Mouse (Mus musculus) hindbrain, postnatal 0 days (tissue): Measurements from ENCODE around the gene Nr6a1. TPM values are rescaled to one million over a fixed set of nuclear protein-coding genes. Genes with fewer than 3 reads are reported as not detected.

Experiments
- ATAC-seq: fragments of 200-750 bp; cut with Nextera tagmentation; 2 replicates; pipeline ENCODE4 v1.8.0; 2017; ENCODE audit warnings: mild to moderate bottlenecking, moderate TSS enrichment, moderate library complexity
- DNase-seq: peaks from one replicate; pipeline ENCODE4 v3.0.0-alpha.2; 2015; ENCODE audit warnings: low spot score
- H3K27ac ChIP-seq: fragments of 300-500 bp; sonication (generic); 2 replicates; pipeline ENCODE4 v1.5.1; 2014; ENCODE audit warnings: mild to moderate bottlenecking
- H3K27me3 ChIP-seq: fragments of 300-500 bp; sonication (generic); 2 replicates; pipeline ENCODE4 v1.6.1; 2014; ENCODE audit warnings: low read length, mixed read lengths; ENCODE audit not compliant: insufficient read depth
- H3K36me3 ChIP-seq: fragments of 300-500 bp; sonication (generic); 2 replicates; pipeline ENCODE4 v1.6.1; 2014; ENCODE audit warnings: low read length, mixed read lengths; ENCODE audit not compliant: insufficient read depth
- H3K4me1 ChIP-seq: fragments of 300-500 bp; sonication (generic); 2 replicates; pipeline ENCODE4 v1.6.1; 2014; ENCODE audit warnings: antibody characterized with exemption, low read length, mixed read lengths; ENCODE audit not compliant: insufficient read depth
- H3K4me2 ChIP-seq: fragments of 300-500 bp; sonication (generic); 2 replicates; pipeline ENCODE4 v1.6.1; 2014; ENCODE audit warnings: low read depth, mild to moderate bottlenecking, low read length, moderate library complexity, mixed read lengths
- H3K4me3 ChIP-seq: fragments of 300-500 bp; sonication (generic); 2 replicates; pipeline ENCODE4 v1.5.1; 2014; ENCODE audit warnings: low read length
- H3K9ac ChIP-seq: fragments of 300-500 bp; sonication (generic); replicated peaks from 2 replicates; pipeline ENCODE4 v1.6.1; 2014; ENCODE audit warnings: mild to moderate bottlenecking, low read length, moderate library complexity, mixed read lengths
- H3K9me3 ChIP-seq: fragments of 300-500 bp; sonication (generic); 2 replicates; pipeline ENCODE4 v1.6.1; 2016; ENCODE audit warnings: low read length, mixed read lengths
- CTCF ChIP-seq: IDR thresholded peaks from 2 replicates; pipeline ENCODE4 v1.5.1; 2016; ENCODE audit warnings: antibody characterized with exemption, control low read depth, low read depth
- WGBS: fragments of 180-500 bp; shearing (Covaris S2); extraction: QIAGEN DNeasy Blood & Tissue Kit; methylation state at CpG from one replicate; pipeline ENCODE4 v1.1.7; 2014; 5-methylcytosine and 5-hydroxymethylcytosine counted together
- polyA plus RNA-seq: library from polyadenylated mRNA; unstranded; fragments of >200 nt; fragmentation: Nextera tagmentation; extraction: Ambion mirVana; gene quantifications from 2 replicates; pipeline ENCODE4 v1.2.1, GENCODE M21; 2015
- total RNA-seq: library from RNA; depleted of rRNA; stranded (reverse); fragments of >200 nt; gene quantifications from 2 replicates; pipeline ENCODE4 v1.2.3, GENCODE M21; 2014; rRNA removed

Nr6a1 gene
- total RNA-seq = 9.0 and 11.1 TPM in 2 replicates
- 1.6 and 1.8 TPM in 2 replicates for polyA plus RNA-seq

DNA sequence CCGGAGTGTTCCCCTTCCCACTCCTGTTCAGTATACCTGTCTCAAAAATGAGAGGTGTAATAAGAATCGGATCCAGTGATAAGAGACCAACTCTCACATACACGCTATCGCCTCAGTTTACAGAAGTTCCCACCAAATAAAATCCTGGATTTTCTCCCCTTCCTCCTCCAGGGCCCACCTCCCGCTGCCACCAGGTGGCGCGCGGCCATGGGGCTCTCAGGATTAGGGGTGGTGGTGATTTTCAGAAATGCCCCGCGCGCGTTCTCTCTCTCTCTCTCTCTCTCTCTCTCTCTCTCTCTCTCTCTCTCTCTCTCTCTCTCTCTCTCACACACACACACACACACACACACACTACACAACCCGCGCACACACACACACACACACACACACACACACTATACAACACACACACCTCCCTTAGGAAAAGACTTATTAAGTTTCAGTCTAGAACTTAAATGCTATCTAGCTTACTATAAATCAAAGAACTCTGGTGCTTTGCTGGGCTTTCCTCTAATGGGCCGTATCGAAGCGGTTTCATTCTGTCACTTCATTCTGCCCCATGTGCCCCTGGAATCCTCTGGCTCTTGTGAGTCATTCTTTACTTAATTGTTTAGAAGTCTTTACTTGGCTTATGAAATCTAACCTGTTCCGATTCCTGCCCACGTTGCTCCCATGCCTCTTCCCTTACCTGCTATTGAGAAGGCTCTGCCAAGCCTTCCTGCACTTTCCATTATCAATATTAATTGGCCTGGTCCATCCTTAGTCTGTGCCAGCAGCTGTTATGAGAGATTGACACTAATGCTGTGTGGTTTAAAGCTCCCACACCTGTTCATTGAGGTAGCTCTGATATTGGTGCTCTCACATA, at the start of gene Nr6a1:
TSS of gene Nr6a1 (minus strand) at position 574 of the 865 bp plus-strand sequence.
- Histone ChIP-seq H3K9me3 (no peaks in the 10 kb centered on the region), H3K27ac (no peak within 1 kb of the TSS), H3K27me3 (no peaks in the 10 kb centered on the region), H3K9ac (no peak within 1 kb of the TSS), H3K4me1 (peaks cover 6% of the 10 kb centered on the region; the same call in 1 of the 2 replicates), H3K4me3 (peak within 1 kb of the TSS; percentile 65), H3K4me2 (peak within 1 kb of the TSS; percentile 96), H3K36me3 (no peaks in the 10 kb centered on the region)
- peak; percentile 27 for ATAC-seq
- WGBS = 9% methylated on average over 18 of the region's 19 CpGs
- peak; percentile 87 for DNase-seq
- peak; percentile 87 for TF ChIP-seq CTCF

GRCm38 (mm10) chr2:38975941-38976805, 48.7 kb upstream of the Nr6a1 start:
- no peak for TF ChIP-seq CTCF
- ATAC-seq (0 out of 2 replicates have a peak, but pooled peaks have one; percentile 5), DNase-seq (no peak)
- Histone ChIP-seq H3K36me3 (no peaks in the 10 kb centered on the region), H3K4me3 (no peak overlapping the region), H3K4me2 (no peak overlapping the region), H3K4me1 (no peaks in the 10 kb centered on the region), H3K27ac (no peak overlapping the region), H3K9ac (no peak overlapping the region), H3K9me3 (no peaks in the 10 kb centered on the region), H3K27me3 (no peaks in the 10 kb centered on the region)
- 83% methylated on average over 21 of the region's 21 CpGs for WGBS

GRCm38 (mm10) chr2:38975181-38975580, 47.7 kb upstream of the Nr6a1 start:
- WGBS = 85% methylated on average over 3 of the region's 3 CpGs
- no peak for ATAC-seq

GRCm38 (mm10) chr2:38974171-38974570, 46.7 kb upstream of the Nr6a1 start:
- Histone ChIP-seq H3K4me2 (no peak overlapping the region), H3K9me3 (no peaks in the 10 kb centered on the region), H3K27ac (no peak overlapping the region), H3K27me3 (no peaks in the 10 kb centered on the region), H3K9ac (no peak overlapping the region), H3K36me3 (no peaks in the 10 kb centered on the region), H3K4me1 (no peaks in the 10 kb centered on the region), H3K4me3 (no peak overlapping the region)
- no peak for DNase-seq
- no peak for ATAC-seq
- WGBS = 29% methylated on average over 2 of the region's 2 CpGs
- no peak for TF ChIP-seq CTCF

More at GRCm38 (mm10) chr2:38975181-38975580, 47.7 kb upstream of the Nr6a1 start:
- no peak overlapping the region for H3K9ac ChIP-seq
- DNase-seq = no peak
- H3K4me2 ChIP-seq = no peak overlapping the region
- H3K9me3 ChIP-seq = no peaks in the 10 kb centered on the region
- no peak overlapping the region for H3K27ac ChIP-seq
- H3K4me3 ChIP-seq = no peak overlapping the region
- H3K4me1 ChIP-seq = no peaks in the 10 kb centered on the region
- no peak for TF ChIP-seq CTCF
- H3K36me3 ChIP-seq = no peaks in the 10 kb centered on the region
- no peaks in the 10 kb centered on the region for H3K27me3 ChIP-seq

DNA sequence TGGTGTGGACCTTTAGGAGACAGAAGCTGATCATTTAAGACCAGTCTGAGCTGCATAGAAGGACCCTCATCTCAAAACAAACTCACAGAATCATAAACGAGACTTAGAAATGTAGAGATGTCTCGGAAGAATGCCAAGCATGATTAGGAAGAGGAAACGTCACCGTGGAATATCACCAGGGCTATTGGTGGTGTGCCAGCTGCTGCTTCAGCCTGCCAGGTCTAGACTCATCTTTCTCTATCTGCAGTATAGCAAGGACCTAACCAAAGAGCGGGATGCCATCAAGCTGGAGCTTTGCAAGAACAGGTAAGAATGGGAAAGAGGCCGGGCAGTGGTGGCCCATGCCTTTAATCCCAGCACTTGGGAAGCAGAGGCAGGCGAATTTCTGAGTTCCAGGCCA, 46.2 kb upstream of the Nr6a1 start:
- H3K4me3 ChIP-seq = no peak overlapping the region
- H3K9me3 ChIP-seq = no peaks in the 10 kb centered on the region
- no peaks in the 10 kb centered on the region for H3K36me3 ChIP-seq
- no peak overlapping the region for H3K9ac ChIP-seq
- no peak overlapping the region for H3K4me2 ChIP-seq
- no peak for TF ChIP-seq CTCF
- no peak for ATAC-seq
- H3K27me3 ChIP-seq = no peaks in the 10 kb centered on the region
- H3K27ac ChIP-seq = no peak overlapping the region
- H3K4me1 ChIP-seq = no peaks in the 10 kb centered on the region
- 70% methylated on average over 7 of the region's 7 CpGs for WGBS
- DNase-seq = no peak

DNA sequence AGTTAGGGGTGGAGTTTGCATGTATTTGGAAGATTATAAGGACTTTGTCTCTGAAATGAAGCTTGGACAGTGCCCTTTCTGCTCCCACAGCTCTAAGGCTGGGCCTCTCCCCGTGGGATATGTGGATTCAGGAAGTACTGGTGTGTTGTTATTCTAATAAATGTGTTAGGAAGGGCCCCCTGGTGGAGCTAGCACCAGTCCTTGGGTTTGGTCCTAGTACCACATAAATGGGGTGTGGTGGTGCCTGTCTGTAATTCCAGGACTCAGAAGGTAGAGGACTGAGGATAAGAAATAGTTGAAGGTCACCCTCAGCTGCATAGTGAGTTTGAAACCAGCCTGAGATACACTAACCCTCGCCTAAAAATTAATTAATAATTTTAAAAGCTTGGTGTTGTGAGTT, 45.7 kb upstream of the Nr6a1 start:
- no peaks in the 10 kb centered on the region for H3K9me3 ChIP-seq
- H3K4me1 ChIP-seq = no peaks in the 10 kb centered on the region
- no peak overlapping the region for H3K4me2 ChIP-seq
- WGBS = 35% methylated on average over 2 of the region's 2 CpGs
- ATAC-seq (no peak), DNase-seq (no peak)
- H3K4me3 ChIP-seq = no peak overlapping the region
- TF ChIP-seq CTCF = no peak
- H3K9ac ChIP-seq = no peak overlapping the region
- no peak overlapping the region for H3K27ac ChIP-seq
- no peaks in the 10 kb centered on the region for H3K36me3 ChIP-seq
- no peaks in the 10 kb centered on the region for H3K27me3 ChIP-seq
